In the genomic region with DNA sequence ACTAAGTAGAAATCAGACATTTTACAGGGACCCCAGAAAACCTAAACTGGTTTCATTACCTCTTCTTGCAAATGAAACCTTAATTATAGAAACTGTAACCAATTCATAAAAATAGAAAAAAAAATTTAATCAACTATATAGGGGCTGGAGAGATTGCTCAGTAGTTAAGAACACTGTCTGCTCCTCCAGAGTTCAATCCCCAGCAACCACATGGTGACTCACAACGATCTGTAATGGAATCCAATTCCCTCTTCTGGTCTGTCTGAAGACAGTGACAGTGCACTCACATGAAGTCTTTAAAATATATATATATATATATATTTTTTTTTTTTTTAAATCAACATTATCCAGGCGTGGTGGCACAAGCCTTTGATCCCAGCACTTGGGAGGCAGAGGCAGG, we compare ENCODE assay signal across 8 mouse cellular contexts. TPM values are rescaled to one million over a fixed set of nuclear protein-coding genes. Genes with fewer than 3 reads are reported as not detected.
A peak's percentile ranks its signal among the peaks of the same experiment; 100 is the strongest.
DNase-seq lines count a peak whose midpoint lies in the region; ATAC-seq and TF ChIP-seq lines count a peak whose summit lies in the region.

No protein-coding gene starts in this region.

- peaks cover 1% of the 10 kb centered on the region; the same call in 1 of the 2 replicates for H3K4me1 ChIP-seq in heart, adult 2 months (ENCODE audit: control insufficient read depth, insufficient read depth, low read length)
- peaks cover 11% of the 10 kb centered on the region for H3K4me1 ChIP-seq in forebrain, embryonic 12.5 days
- peaks cover 9 to 15% of the 10 kb centered on the region in 2 experiments for H3K4me1 ChIP-seq in liver, embryonic 14.5 days (replicated peaks; ENCODE audit: control insufficient read depth in 2 of 2, insufficient read depth in 2 of 2, low read length in 1 of 2)

- ATAC-seq in forebrain, embryonic 12.5 days (ENCODE audit: low FRiP score): no peak
- no peak for ATAC-seq in liver, embryonic 14.5 days (ENCODE audit: insufficient read depth)

- 66% methylated on average over 2 of the region's 2 CpGs for WGBS in heart, adult 2 months
- WGBS in forebrain, embryonic 12.5 days: 89% methylated on average over 2 of the region's 2 CpGs
- WGBS in liver, embryonic 14.5 days (ENCODE audit: insufficient replicate concordance): 62% methylated on average over 2 of the region's 2 CpGs

- TF ChIP-seq EP300 in heart, adult 2 months (IDR thresholded peaks at IDR 0.05; ENCODE audit: insufficient read depth, low read depth, low read length): no peak
- no peak for TF ChIP-seq EP300 in liver, embryonic 14.5 days (IDR thresholded peaks at IDR 0.05; ENCODE audit: low read depth)

- H3K4me2 ChIP-seq in forebrain, embryonic 12.5 days: peak overlapping the region; percentile 56
- peak overlapping the region; percentile 81 for H3K4me2 ChIP-seq in liver, embryonic 14.5 days (ENCODE audit: low read depth)

- H3K27me3 ChIP-seq in heart, adult 2 months (ENCODE audit: control insufficient read depth, insufficient read depth, low read length): no peaks in the 10 kb centered on the region
- H3K27me3 ChIP-seq in forebrain, embryonic 12.5 days: no peaks in the 10 kb centered on the region
- no peaks in the 10 kb centered on the region for H3K27me3 ChIP-seq in liver, embryonic 14.5 days (ENCODE audit: control insufficient read depth, insufficient read depth, low read length)

- peak overlapping the region; percentile 99 for H3K27ac ChIP-seq in heart, adult 2 months
- H3K27ac ChIP-seq in forebrain, embryonic 12.5 days: peak overlapping the region; percentile 95
- peak overlapping the region; percentile 81; the same call in 1 of the 2 replicates for H3K27ac ChIP-seq in liver, embryonic 14.5 days

- no peak for TF ChIP-seq CTCF in heart, adult 2 months (IDR thresholded peaks at IDR 0.05)
- TF ChIP-seq CTCF in liver, embryonic 14.5 days (IDR thresholded peaks at IDR 0.05; ENCODE audit: low read depth): no peak

- peak overlapping the region; percentile 84 for H3K4me3 ChIP-seq in heart, adult 2 months
- H3K4me3 ChIP-seq in forebrain, embryonic 12.5 days (replicated peaks): peak overlapping the region; percentile 81
- peak overlapping the region; percentile 63 to 84; a peak in 3 of 4 replicates for H3K4me3 ChIP-seq in liver, embryonic 14.5 days (ENCODE audit: insufficient read depth in 1 of 2, low read depth in 2 of 2, low read length in 2 of 2)

- H3K9me3 ChIP-seq in forebrain, embryonic 12.5 days: no peaks in the 10 kb centered on the region
- no peaks in the 10 kb centered on the region for H3K9me3 ChIP-seq in liver, embryonic 14.5 days (ENCODE audit: control insufficient read depth, low read length)

- peak overlapping the region; percentile 64 for H3K9ac ChIP-seq in heart, adult 2 months (ENCODE audit: low read depth, low read length)
- peak overlapping the region; percentile 71; the same call in 1 of the 2 replicates for H3K9ac ChIP-seq in forebrain, embryonic 12.5 days
- peak overlapping the region; percentile 81 for H3K9ac ChIP-seq in liver, embryonic 14.5 days (replicated peaks)

- no peak for TF ChIP-seq POLR2A in heart, adult 2 months (IDR thresholded peaks at IDR 0.05; ENCODE audit: insufficient read depth, low read depth, low read length)

- H3K79me2 ChIP-seq in heart, adult 2 months (replicated peaks; ENCODE audit: control insufficient read depth, insufficient read depth, low read length): no peaks in the 10 kb centered on the region

- no peak for DNase-seq in heart, adult 2 months
- no peak for DNase-seq in heart, adult 9 months (ENCODE audit: low spot score in 2 of 2)
- DNase-seq in 416B (ENCODE audit: low read depth): peak; percentile 79
- no peak for DNase-seq in liver, embryonic 14.5 days (ENCODE audit: low read depth in 3 of 3, low spot score in 3 of 3)
- no peak for DNase-seq in left cerebral cortex, postnatal 4 days
- DNase-seq in adrenal gland, adult 18-20 months (ENCODE audit: low spot score in 2 of 2): no peak
- no peak for DNase-seq in right cerebral cortex, postnatal 14 days

- intact Hi-C loops in heart, adult 2 months (cut with DNase I): loop anchor here (10.0 kb wide), 1 partner anchor 342 kb away; the partner anchor contains the start of gene Nop53
- intact Hi-C loops in left cerebral cortex, postnatal 4 days (cut with DNase I): no loop called here

- no peaks in the 10 kb centered on the region for H3K36me3 ChIP-seq in heart, adult 2 months (ENCODE audit: control insufficient read depth, insufficient read depth, low read length)
- peaks cover 23% of the 10 kb centered on the region for H3K36me3 ChIP-seq in forebrain, embryonic 12.5 days (replicated peaks)
- peaks cover 21% of the 10 kb centered on the region for H3K36me3 ChIP-seq in liver, embryonic 14.5 days (replicated peaks; ENCODE audit: control insufficient read depth, insufficient read depth, low read depth)

RNA-seq across cellular contexts. Expression of gene Ccdc9, which starts 0.4 kb away (rescaled TPM):
- total RNA-seq in heart, adult 2 months (2021): 10 to 100 TPM; 33.1 to 46.7 TPM
- 21.8 and 22.1 TPM in 2 replicates for polyA plus RNA-seq in heart, adult 2 months (2012; rRNA removed)
- 42.3 and 44.6 TPM in 2 replicates for polyA plus RNA-seq in forebrain, embryonic 12.5 days (2016; fragmentation: Nextera tagmentation; extraction: Ambion mirVana)
- 15.9 and 24.7 TPM in 2 replicates for polyA plus RNA-seq in liver, embryonic 14.5 days (2012; rRNA removed)
- 4.2 and 7.6 TPM in 2 replicates for polyA plus RNA-seq in liver, embryonic 14.5 days (2014; fragmentation: Nextera tagmentation; extraction: Ambion mirVana)
- 10 to 100 TPM; 86.2 to 91.5 TPM for total RNA-seq in left cerebral cortex, postnatal 4 days (2021)
- total RNA-seq in adrenal gland, adult 18-20 months (2021): 10 to 100 TPM; 52.2 to 59.2 TPM

RNA-seq across cellular contexts. Expression of gene Inafm1, which starts 13.6 kb away (rescaled TPM):
- 10 to 100 TPM; 15.4 to 17.4 TPM for total RNA-seq in heart, adult 2 months (2021)
- 12.8 and 16.3 TPM in 2 replicates for polyA plus RNA-seq in heart, adult 2 months (2012; rRNA removed)
- polyA plus RNA-seq in forebrain, embryonic 12.5 days (2016; fragmentation: Nextera tagmentation; extraction: Ambion mirVana): 13.4 and 14.5 TPM in 2 replicates
- polyA plus RNA-seq in liver, embryonic 14.5 days (2012; rRNA removed): 7.9 and 8.3 TPM in 2 replicates
- 3.5 and 4.0 TPM in 2 replicates for polyA plus RNA-seq in liver, embryonic 14.5 days (2014; fragmentation: Nextera tagmentation; extraction: Ambion mirVana)
- total RNA-seq in left cerebral cortex, postnatal 4 days (2021): 10 to 100 TPM; 42.8 to 46.5 TPM
- total RNA-seq in adrenal gland, adult 18-20 months (2021): 10 to 100 TPM; 21.1 to 21.8 TPM

RNA-seq across cellular contexts. Expression of gene Bbc3, which starts 21.2 kb away (rescaled TPM):
- total RNA-seq in heart, adult 2 months (2021): 1 to 10 TPM; 2.1 to 3.2 TPM
- 2.4 and 3.3 TPM in 2 replicates for polyA plus RNA-seq in heart, adult 2 months (2012; rRNA removed)
- polyA plus RNA-seq in forebrain, embryonic 12.5 days (2016; fragmentation: Nextera tagmentation; extraction: Ambion mirVana): 12.8 and 14.6 TPM in 2 replicates
- 3.2 and 3.8 TPM in 2 replicates for polyA plus RNA-seq in liver, embryonic 14.5 days (2012; rRNA removed)
- polyA plus RNA-seq in liver, embryonic 14.5 days (2014; fragmentation: Nextera tagmentation; extraction: Ambion mirVana): 2.0 and 3.3 TPM in 2 replicates
- total RNA-seq in left cerebral cortex, postnatal 4 days (2021): 10 to 100 TPM; 45.7 to 51.8 TPM
- total RNA-seq in adrenal gland, adult 18-20 months (2021): 1 to 10 TPM; 5.2 to 6.0 TPM

RNA-seq across cellular contexts. Expression of gene C5ar1, which starts 27.7 kb away (rescaled TPM):
- 1 to 10 TPM; 7.9 to 8.1 TPM for total RNA-seq in heart, adult 2 months (2021)
- polyA plus RNA-seq in heart, adult 2 months (2012; rRNA removed): 10.0 TPM in 2 replicates
- polyA plus RNA-seq in forebrain, embryonic 12.5 days (2016; fragmentation: Nextera tagmentation; extraction: Ambion mirVana): 0.70 and 0.73 TPM in 2 replicates
- polyA plus RNA-seq in liver, embryonic 14.5 days (2012; rRNA removed): 0.95 and 1.1 TPM in 2 replicates
- polyA plus RNA-seq in liver, embryonic 14.5 days (2014; fragmentation: Nextera tagmentation; extraction: Ambion mirVana): 1.1 and 1.9 TPM in 2 replicates
- total RNA-seq in left cerebral cortex, postnatal 4 days (2021): 1 to 10 TPM in 1 of 2 experiments, under 1 TPM in 1; 0.97 to 1.8 TPM
- total RNA-seq in adrenal gland, adult 18-20 months (2021): 10 to 100 TPM in 1 of 2 experiments, 1 to 10 TPM in 1; 7.0 to 13.1 TPM

RNA-seq across cellular contexts. Expression of gene C5ar2, which starts 43.1 kb away (rescaled TPM):
- total RNA-seq in heart, adult 2 months (2021): 1 to 10 TPM; 1.4 to 1.6 TPM
- polyA plus RNA-seq in heart, adult 2 months (2012; rRNA removed): 1.1 and 1.3 TPM in 2 replicates
- polyA plus RNA-seq in forebrain, embryonic 12.5 days (2016; fragmentation: Nextera tagmentation; extraction: Ambion mirVana): not detected in 2 replicates
- 0.47 and 0.56 TPM in 2 replicates for polyA plus RNA-seq in liver, embryonic 14.5 days (2012; rRNA removed)
- 0.30 and 0.33 TPM in 2 replicates for polyA plus RNA-seq in liver, embryonic 14.5 days (2014; fragmentation: Nextera tagmentation; extraction: Ambion mirVana)
- total RNA-seq in left cerebral cortex, postnatal 4 days (2021): under 1 TPM; 0.14 to 0.30 TPM
- under 1 TPM; 0.46 to 0.83 TPM for total RNA-seq in adrenal gland, adult 18-20 months (2021)

Comparison
In these comparisons a context has a peak if more than half of its experiments do, and no peak if none do; other contexts are left out.
1. RNA of gene Bbc3, which starts 21.2 kb away (total RNA-seq): 45.7 to 51.8 TPM in left cerebral cortex, postnatal 4 days; 5.2 to 6.0 TPM in adrenal gland, adult 18-20 months and 2.1 to 3.2 TPM in heart, adult 2 months; every median in the first group is over 4 times any median in the second.
2. Peak in every context shown above with its lines, with median percentiles within 50 percentile points of each other: H3K27ac ChIP-seq, H3K4me3 ChIP-seq and H3K9ac ChIP-seq.